Mouse (Mus musculus) neural tube, embryonic 13.5 days (tissue): ENCODE data around the gene Gmds. TPM values are rescaled to one million over a fixed set of nuclear protein-coding genes. Genes with fewer than 3 reads are reported as not detected.

Experiments
- ATAC-seq: fragments of 200-750 bp; cut with Nextera tagmentation; 2 replicates; pipeline ENCODE4 v1.8.0; 2017; ENCODE audit warnings: low read depth, mild to moderate bottlenecking, moderate TSS enrichment, moderate library complexity
- H3K27ac ChIP-seq: fragments of 300-500 bp; sonication (generic); replicated peaks from 2 replicates; pipeline ENCODE4 v1.5.1; 2015; ENCODE audit warnings: moderate library complexity, mild to moderate bottlenecking, inconsistent platforms
- H3K27me3 ChIP-seq: fragments of 300-500 bp; sonication (generic); 2 replicates; pipeline ENCODE4 v1.6.1; 2015; ENCODE audit warnings: mild to moderate bottlenecking, inconsistent platforms
- H3K36me3 ChIP-seq: fragments of 300-500 bp; sonication (generic); 2 replicates; pipeline ENCODE4 v1.6.1; 2015; ENCODE audit warnings: mild to moderate bottlenecking, inconsistent platforms
- H3K4me1 ChIP-seq: fragments of 300-500 bp; sonication (generic); replicated peaks from 2 replicates; pipeline ENCODE4 v1.6.1; 2015; ENCODE audit warnings: inconsistent platforms
- H3K4me2 ChIP-seq: fragments of 300-500 bp; sonication (generic); 2 replicates; pipeline ENCODE4 v1.6.1; 2015; ENCODE audit warnings: inconsistent platforms, mild to moderate bottlenecking, moderate library complexity
- H3K4me3 ChIP-seq: fragments of 300-500 bp; sonication (generic); 2 replicates; pipeline ENCODE4 v1.5.1; 2015; ENCODE audit warnings: mild to moderate bottlenecking, inconsistent platforms
- H3K9ac ChIP-seq: fragments of 300-500 bp; sonication (generic); 2 replicates; pipeline ENCODE4 v1.6.1; 2015; ENCODE audit warnings: moderate library complexity, mild to moderate bottlenecking, inconsistent platforms
- H3K9me3 ChIP-seq: fragments of 300-500 bp; sonication (generic); 2 replicates; pipeline ENCODE4 v1.6.1; 2016; ENCODE audit warnings: inconsistent platforms
- WGBS: fragments of 180-500 bp; shearing (Covaris S2); methylation state at CpG from one replicate; pipeline ENCODE4 v1.1.7; 2015; 5-methylcytosine and 5-hydroxymethylcytosine counted together
- polyA plus RNA-seq: library from polyadenylated mRNA; unstranded; fragments of >200 nt; fragmentation: Nextera tagmentation; extraction: Ambion mirVana; gene quantifications from 2 replicates; pipeline ENCODE4 v1.2.1, GENCODE M21; 2015

Gene Gmds
- polyA plus RNA-seq, 1 experiment from 2014 or later = 37.1 TPM

- Histone ChIP-seq H3K9ac (no peak overlapping the region), H3K27ac (no peak overlapping the region), H3K4me1 (no peaks in the 10 kb centered on the region), H3K27me3 (no peaks in the 10 kb centered on the region), H3K4me2 (no peak overlapping the region), H3K36me3 (no peaks in the 10 kb centered on the region), H3K9me3 (no peaks in the 10 kb centered on the region), H3K4me3 (no peak overlapping the region)
- WGBS = 94% methylated on average over 1 of the region's 1 CpGs
- no peak for ATAC-seq
Observed at GRCm38 (mm10) chr13:31873269-31873668, 465.3 kb downstream of the Gmds start.

GRCm38 (mm10) chr13:31864786-31865185 lies 473.8 kb downstream of the Gmds start:
- Histone ChIP-seq H3K4me2 (no peak overlapping the region), H3K4me3 (no peak overlapping the region), H3K9ac (no peak overlapping the region), H3K27ac (no peak overlapping the region), H3K36me3 (no peaks in the 10 kb centered on the region), H3K4me1 (no peaks in the 10 kb centered on the region), H3K27me3 (no peaks in the 10 kb centered on the region), H3K9me3 (no peaks in the 10 kb centered on the region)
- no peak for ATAC-seq
- WGBS = 83% methylated on average over 5 of the region's 5 CpGs

GRCm38 (mm10) chr13:31863461-31863860 lies 475.1 kb downstream of the Gmds start:
- 67% methylated on average over 9 of the region's 9 CpGs for WGBS
- no peaks in the 10 kb centered on the region for H3K4me1 ChIP-seq

GRCm38 (mm10) chr13:31860200-31860599 lies 478.3 kb downstream of the Gmds start:
- H3K9ac ChIP-seq = no peak overlapping the region
- 95% methylated on average over 5 of the region's 5 CpGs for WGBS

More at GRCm38 (mm10) chr13:31863461-31863860, 475.1 kb downstream of the Gmds start:
- Histone ChIP-seq H3K4me3 (no peak overlapping the region), H3K27me3 (no peaks in the 10 kb centered on the region), H3K4me2 (no peak overlapping the region), H3K27ac (no peak overlapping the region), H3K36me3 (no peaks in the 10 kb centered on the region), H3K9me3 (no peaks in the 10 kb centered on the region), H3K9ac (no peak overlapping the region)
- no peak for ATAC-seq

GRCm38 (mm10) chr13:31854000-31854399 lies 484.5 kb downstream of the Gmds start:
- Histone ChIP-seq H3K4me3 (no peak overlapping the region), H3K4me1 (0 out of 2 replicates have a peak, but pooled peaks cover 6% of the 10 kb centered on the region), H3K27me3 (no peaks in the 10 kb centered on the region), H3K9ac (no peak overlapping the region), H3K4me2 (no peak overlapping the region), H3K27ac (no peak overlapping the region), H3K9me3 (no peaks in the 10 kb centered on the region), H3K36me3 (no peaks in the 10 kb centered on the region)
- no peak for ATAC-seq
- WGBS = 78% methylated on average over 4 of the region's 4 CpGs

More at GRCm38 (mm10) chr13:31860200-31860599, 478.3 kb downstream of the Gmds start:
- Histone ChIP-seq H3K27ac (no peak overlapping the region), H3K4me2 (no peak overlapping the region), H3K9me3 (no peaks in the 10 kb centered on the region), H3K4me1 (no peaks in the 10 kb centered on the region), H3K4me3 (no peak overlapping the region), H3K27me3 (no peaks in the 10 kb centered on the region), H3K36me3 (no peaks in the 10 kb centered on the region)
- ATAC-seq = no peak

GRCm38 (mm10) chr13:31853564-31853963 lies 485.0 kb downstream of the Gmds start:
- no peaks in the 10 kb centered on the region for H3K9me3 ChIP-seq
- no peak overlapping the region for H3K4me3 ChIP-seq
- no peaks in the 10 kb centered on the region for H3K36me3 ChIP-seq
- 46% methylated on average over 2 of the region's 2 CpGs for WGBS
- no peak overlapping the region for H3K9ac ChIP-seq
- H3K27me3 ChIP-seq = no peaks in the 10 kb centered on the region
- no peak for ATAC-seq
- no peak overlapping the region for H3K27ac ChIP-seq
- H3K4me2 ChIP-seq = no peak overlapping the region
- 0 out of 2 replicates have a peak, but pooled peaks cover 6% of the 10 kb centered on the region for H3K4me1 ChIP-seq

- H3K4me1 ChIP-seq = 0 out of 2 replicates have a peak, but pooled peaks cover 6% of the 10 kb centered on the region
- H3K4me3 ChIP-seq = no peak overlapping the region
- 43% methylated on average over 5 of the region's 5 CpGs for WGBS
- no peaks in the 10 kb centered on the region for H3K36me3 ChIP-seq
- ATAC-seq = no peak
- H3K27ac ChIP-seq = no peak overlapping the region
- H3K9me3 ChIP-seq = no peaks in the 10 kb centered on the region
- H3K4me2 ChIP-seq = no peak overlapping the region
- H3K27me3 ChIP-seq = no peaks in the 10 kb centered on the region
- no peak overlapping the region for H3K9ac ChIP-seq
Observed at GRCm38 (mm10) chr13:31849258-31849971, 489.1 kb downstream of the Gmds start.

- Histone ChIP-seq H3K9ac (no peak overlapping the region), H3K27me3 (no peaks in the 10 kb centered on the region), H3K36me3 (no peaks in the 10 kb centered on the region), H3K4me3 (no peak overlapping the region), H3K4me2 (no peak overlapping the region), H3K27ac (no peak overlapping the region), H3K9me3 (no peaks in the 10 kb centered on the region), H3K4me1 (no peaks in the 10 kb centered on the region)
- 78% methylated on average over 4 of the region's 4 CpGs for WGBS
- no peak for ATAC-seq
Observed at GRCm38 (mm10) chr13:31835802-31836201, 502.7 kb downstream of the Gmds start.

- Histone ChIP-seq H3K9me3 (no peaks in the 10 kb centered on the region), H3K4me2 (no peak overlapping the region), H3K9ac (no peak overlapping the region), H3K27ac (no peak overlapping the region), H3K4me3 (no peak overlapping the region), H3K27me3 (0 out of 2 replicates have a peak, but pooled peaks cover 2% of the 10 kb centered on the region), H3K4me1 (0 out of 2 replicates have a peak, but pooled peaks cover 4% of the 10 kb centered on the region), H3K36me3 (no peaks in the 10 kb centered on the region)
- no peak for ATAC-seq
- WGBS = 65% methylated on average over 9 of the region's 9 CpGs
Observed at GRCm38 (mm10) chr13:31830332-31830731, 508.2 kb downstream of the Gmds start.

GRCm38 (mm10) chr13:31828446-31828845 lies 510.1 kb downstream of the Gmds start:
- H3K4me3 ChIP-seq = no peak overlapping the region
- no peaks in the 10 kb centered on the region for H3K36me3 ChIP-seq
- no peaks in the 10 kb centered on the region for H3K9me3 ChIP-seq
- peaks cover 7% of the 10 kb centered on the region; the same call in 1 of the 2 replicates for H3K27me3 ChIP-seq
- no peak overlapping the region for H3K4me2 ChIP-seq
- no peak overlapping the region for H3K9ac ChIP-seq
- H3K27ac ChIP-seq = no peak overlapping the region
- H3K4me1 ChIP-seq = 0 out of 2 replicates have a peak, but pooled peaks cover 4% of the 10 kb centered on the region
- ATAC-seq = no peak
- WGBS = 94% methylated on average over 4 of the region's 4 CpGs

- no peak overlapping the region for H3K4me3 ChIP-seq
- no peaks in the 10 kb centered on the region for H3K36me3 ChIP-seq
- 62% methylated on average over 3 of the region's 3 CpGs for WGBS
- no peaks in the 10 kb centered on the region for H3K9me3 ChIP-seq
- H3K4me1 ChIP-seq = 0 out of 2 replicates have a peak, but pooled peaks cover 4% of the 10 kb centered on the region
- ATAC-seq = no peak
- H3K27ac ChIP-seq = no peak overlapping the region
- H3K9ac ChIP-seq = no peak overlapping the region
- peaks cover 10% of the 10 kb centered on the region for H3K27me3 ChIP-seq
- H3K4me2 ChIP-seq = no peak overlapping the region
Observed at GRCm38 (mm10) chr13:31827820-31828332, 510.7 kb downstream of the Gmds start.

- ATAC-seq = no peak
- H3K9me3 ChIP-seq = no peaks in the 10 kb centered on the region
- H3K4me1 ChIP-seq = peaks cover 10% of the 10 kb centered on the region; the same call in 1 of the 2 replicates
- WGBS = 91% methylated on average over 5 of the region's 5 CpGs
- no peak overlapping the region for H3K9ac ChIP-seq
- no peak overlapping the region for H3K4me2 ChIP-seq
- H3K27ac ChIP-seq = no peak overlapping the region
- no peaks in the 10 kb centered on the region for H3K36me3 ChIP-seq
- no peak overlapping the region for H3K4me3 ChIP-seq
- peaks cover 15% of the 10 kb centered on the region for H3K27me3 ChIP-seq
Observed at GRCm38 (mm10) chr13:31827160-31827559, 511.4 kb downstream of the Gmds start.
